Mouse (Mus musculus) heart, embryonic 14.5 days (tissue): ENCODE measurements at regions not wholly inside any gene's neighbourhood (a gene's known extent, or its start where the extent isn't known, plus 50 kb on each side); places are given as distances from the start of the nearest gene placed in this dataset.

Experiments
- ATAC-seq: fragments of 200-750 bp; cut with Nextera tagmentation; 2 replicates; pipeline ENCODE4 v1.8.0; 2017; ENCODE audit warnings: low read depth, moderate TSS enrichment; ENCODE audit not compliant: insufficient number of reproducible peaks, insufficient read depth, low FRiP score
- H3K27ac ChIP-seq, 2 experiments: fragments of 200-500 bp in 1 of 2; fragments of 300-500 bp in 1 of 2; sonication (generic) in 1 of 2; replicated peaks in 1 of 2; 2 replicates each; pipeline ENCODE4 v1.5.1; 2012 to 2014; ENCODE audit warnings: low read depth in 2 of 2, low read length in 2 of 2, control low read depth in 1 of 2, mild to moderate bottlenecking in 1 of 2, mixed read lengths in 1 of 2; ENCODE audit not compliant: control insufficient read depth in 1 of 2, insufficient read depth in 1 of 2
- H3K27me3 ChIP-seq: fragments of 300-500 bp; sonication (generic); 2 replicates; pipeline ENCODE4 v1.6.1; 2014; ENCODE audit warnings: mild to moderate bottlenecking, low read length, control low read depth; ENCODE audit not compliant: control insufficient read depth, insufficient read depth
- H3K36me3 ChIP-seq: fragments of 300-500 bp; sonication (generic); 2 replicates; pipeline ENCODE4 v1.6.1; 2014; ENCODE audit warnings: mild to moderate bottlenecking, control low read depth, low read length, mixed read lengths; ENCODE audit not compliant: control insufficient read depth, insufficient read depth
- H3K4me1 ChIP-seq, 2 experiments: fragments of 200-500 bp in 1 of 2; fragments of 300-500 bp in 1 of 2; sonication (generic) in 1 of 2; 2 replicates each; pipeline ENCODE4 v1.6.1; 2012 to 2014; ENCODE audit warnings: low read length in 2 of 2, control low read depth in 1 of 2, mixed read lengths in 1 of 2; ENCODE audit not compliant: control insufficient read depth in 2 of 2, insufficient read depth in 2 of 2
- H3K4me2 ChIP-seq: fragments of 300-500 bp; sonication (generic); 2 replicates; pipeline ENCODE4 v1.6.1; 2014; ENCODE audit warnings: mild to moderate bottlenecking, low read length
- H3K4me3 ChIP-seq, 2 experiments: fragments of 200-500 bp in 1 of 2; fragments of 300-500 bp in 1 of 2; sonication (generic) in 1 of 2; 2 replicates each; pipeline ENCODE4 v1.5.1; 2012 to 2014; ENCODE audit warnings: low read length in 2 of 2, mild to moderate bottlenecking in 2 of 2, control low read depth in 1 of 2, low read depth in 1 of 2, moderate library complexity in 1 of 2; ENCODE audit not compliant: control insufficient read depth in 1 of 2, insufficient read depth in 1 of 2
- H3K9ac ChIP-seq: fragments of 300-500 bp; sonication (generic); 2 replicates; pipeline ENCODE4 v1.6.1; 2014; ENCODE audit warnings: mild to moderate bottlenecking, low read length
- H3K9me3 ChIP-seq: fragments of 300-500 bp; sonication (generic); 2 replicates; pipeline ENCODE4 v1.6.1; 2016; ENCODE audit warnings: low read length, control low read depth; ENCODE audit not compliant: control insufficient read depth
- WGBS: fragments of 180-500 bp; shearing (Covaris S2); extraction: QIAGEN DNeasy Blood & Tissue Kit; methylation state at CpG from one replicate; pipeline ENCODE4 v1.1.7; 2014; 5-methylcytosine and 5-hydroxymethylcytosine counted together

- Histone ChIP-seq H3K9me3 (no peaks in the 10 kb centered on the region), H3K9ac (no peak overlapping the region), H3K4me2 (no peak overlapping the region), H3K4me3 (no peak overlapping the region), H3K36me3 (no peaks in the 10 kb centered on the region), H3K27me3 (no peaks in the 10 kb centered on the region), H3K27ac (peak overlapping the region in 1 of 2 experiments; percentile 6; a peak in 1 of 4 replicates), H3K4me1 (peaks cover 3 to 6% of the 10 kb centered on the region in 2 experiments; a peak in 2 of 4 replicates)
- WGBS: 20% methylated on average over 9 of the region's 9 CpGs
- ATAC-seq: no peak
Measured at GRCm38 (mm10) chr13:28575202-28575851, 318.0 kb downstream of the Gm11361 start.

- H3K36me3 ChIP-seq: no peaks in the 10 kb centered on the region
- 97% methylated on average over 1 of the region's 1 CpGs for WGBS
- H3K4me3 ChIP-seq: no peak overlapping the region
- ATAC-seq: no peak
- no peak overlapping the region for H3K9ac ChIP-seq
- H3K27ac ChIP-seq: no peak overlapping the region
- H3K27me3 ChIP-seq: no peaks in the 10 kb centered on the region
- H3K4me1 ChIP-seq: peaks cover 3 to 6% of the 10 kb centered on the region in 2 experiments; a peak in 2 of 4 replicates
- no peak overlapping the region for H3K4me2 ChIP-seq
- H3K9me3 ChIP-seq: no peaks in the 10 kb centered on the region
Measured at GRCm38 (mm10) chr13:28573364-28573763, 316.0 kb downstream of the Gm11361 start.

GRCm38 (mm10) chr13:28572448-28572847, 315.1 kb downstream of the Gm11361 start:
- no peak overlapping the region for H3K27ac ChIP-seq
- no peaks in the 10 kb centered on the region for H3K9me3 ChIP-seq
- WGBS: 79% methylated on average over 1 of the region's 1 CpGs
- H3K4me1 ChIP-seq: peaks cover 3 to 6% of the 10 kb centered on the region in 2 experiments; a peak in 2 of 4 replicates
- no peak overlapping the region for H3K9ac ChIP-seq
- no peaks in the 10 kb centered on the region for H3K36me3 ChIP-seq
- H3K27me3 ChIP-seq: no peaks in the 10 kb centered on the region
- no peak for ATAC-seq
- no peak overlapping the region for H3K4me3 ChIP-seq
- no peak overlapping the region for H3K4me2 ChIP-seq

GRCm38 (mm10) chr13:28571716-28572115, 314.4 kb downstream of the Gm11361 start:
- ATAC-seq: no peak
- peaks cover 3 to 6% of the 10 kb centered on the region in 2 experiments; a peak in 2 of 4 replicates for H3K4me1 ChIP-seq
- no peaks in the 10 kb centered on the region for H3K27me3 ChIP-seq
- H3K27ac ChIP-seq: no peak overlapping the region
- H3K4me3 ChIP-seq: no peak overlapping the region
- no peaks in the 10 kb centered on the region for H3K9me3 ChIP-seq
- H3K36me3 ChIP-seq: no peaks in the 10 kb centered on the region
- H3K4me2 ChIP-seq: no peak overlapping the region
- 76% methylated on average over 5 of the region's 5 CpGs for WGBS
- H3K9ac ChIP-seq: no peak overlapping the region

GRCm38 (mm10) chr13:28563585-28563984, 306.3 kb downstream of the Gm11361 start:
- no peak overlapping the region for H3K27ac ChIP-seq
- H3K4me1 ChIP-seq: no peaks in the 10 kb centered on the region
- no peak overlapping the region for H3K4me2 ChIP-seq
- 84% methylated on average over 2 of the region's 2 CpGs for WGBS
- no peak for ATAC-seq
- no peak overlapping the region for H3K9ac ChIP-seq
- H3K36me3 ChIP-seq: no peaks in the 10 kb centered on the region
- no peak overlapping the region for H3K4me3 ChIP-seq
- no peaks in the 10 kb centered on the region for H3K27me3 ChIP-seq
- H3K9me3 ChIP-seq: no peaks in the 10 kb centered on the region

GRCm38 (mm10) chr13:28560081-28560480, 302.8 kb downstream of the Gm11361 start:
- Histone ChIP-seq H3K4me3 (no peak overlapping the region), H3K9me3 (no peaks in the 10 kb centered on the region), H3K9ac (no peak overlapping the region), H3K4me2 (no peak overlapping the region), H3K4me1 (0 out of 4 replicates have a peak, but pooled peaks cover 0 to 2% of the 10 kb centered on the region in 2 experiments), H3K27me3 (no peaks in the 10 kb centered on the region), H3K36me3 (no peaks in the 10 kb centered on the region), H3K27ac (no peak overlapping the region)
- WGBS: 69% methylated on average over 2 of the region's 2 CpGs
- no peak for ATAC-seq

- no peak for ATAC-seq
- Histone ChIP-seq H3K4me1 (peaks cover 0 to 4% of the 10 kb centered on the region in 2 experiments; a peak in 2 of 4 replicates), H3K27ac (no peak overlapping the region), H3K9ac (no peak overlapping the region), H3K36me3 (no peaks in the 10 kb centered on the region), H3K27me3 (no peaks in the 10 kb centered on the region), H3K4me3 (no peak overlapping the region), H3K9me3 (no peaks in the 10 kb centered on the region), H3K4me2 (no peak overlapping the region)
- WGBS: 80% methylated on average over 4 of the region's 4 CpGs
Measured at GRCm38 (mm10) chr13:28557032-28557570, 299.8 kb downstream of the Gm11361 start.
